Mouse (Mus musculus) layer of hippocampus, postnatal 36 days (tissue): ENCODE results near the gene Rbmxl1. TPM values are rescaled to one million over a fixed set of nuclear protein-coding genes. Genes with fewer than 3 reads are reported as not detected.

Experiments used
- DNase-seq, 2 experiments: peaks; one replicate each; pipeline ENCODE4 v3.0.0; 2022
- total RNA-seq, 2 experiments: library from RNA; stranded (reverse); gene quantifications; 2 replicates each; pipeline ENCODE4 v1.2.3; 2021

Gene Rbmxl1
- total RNA-seq, 2 experiments from 2014 or later: 51.5 to 56.1 TPM

DNA sequence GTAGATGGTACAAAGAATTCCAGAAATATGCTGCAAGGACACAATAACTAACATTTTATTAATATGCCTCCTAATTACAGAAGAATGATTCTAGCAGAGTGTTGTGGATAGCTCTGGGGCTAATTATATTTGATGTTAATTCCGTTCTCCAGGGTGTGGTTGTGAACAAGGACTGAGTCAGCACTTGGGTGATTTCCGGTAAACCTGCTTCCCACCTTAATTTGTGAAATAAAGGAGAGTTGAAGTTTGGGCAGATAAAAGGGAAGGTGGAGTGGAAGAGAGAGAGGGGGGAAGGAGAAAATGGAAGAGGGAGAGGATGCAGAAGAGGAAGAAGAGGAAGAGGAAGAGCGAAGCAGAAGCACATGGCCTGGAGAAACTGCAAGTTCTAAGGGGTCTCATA, 19.0 kb downstream of the Rbmxl1 start:
- DNase-seq: no peak

DNA sequence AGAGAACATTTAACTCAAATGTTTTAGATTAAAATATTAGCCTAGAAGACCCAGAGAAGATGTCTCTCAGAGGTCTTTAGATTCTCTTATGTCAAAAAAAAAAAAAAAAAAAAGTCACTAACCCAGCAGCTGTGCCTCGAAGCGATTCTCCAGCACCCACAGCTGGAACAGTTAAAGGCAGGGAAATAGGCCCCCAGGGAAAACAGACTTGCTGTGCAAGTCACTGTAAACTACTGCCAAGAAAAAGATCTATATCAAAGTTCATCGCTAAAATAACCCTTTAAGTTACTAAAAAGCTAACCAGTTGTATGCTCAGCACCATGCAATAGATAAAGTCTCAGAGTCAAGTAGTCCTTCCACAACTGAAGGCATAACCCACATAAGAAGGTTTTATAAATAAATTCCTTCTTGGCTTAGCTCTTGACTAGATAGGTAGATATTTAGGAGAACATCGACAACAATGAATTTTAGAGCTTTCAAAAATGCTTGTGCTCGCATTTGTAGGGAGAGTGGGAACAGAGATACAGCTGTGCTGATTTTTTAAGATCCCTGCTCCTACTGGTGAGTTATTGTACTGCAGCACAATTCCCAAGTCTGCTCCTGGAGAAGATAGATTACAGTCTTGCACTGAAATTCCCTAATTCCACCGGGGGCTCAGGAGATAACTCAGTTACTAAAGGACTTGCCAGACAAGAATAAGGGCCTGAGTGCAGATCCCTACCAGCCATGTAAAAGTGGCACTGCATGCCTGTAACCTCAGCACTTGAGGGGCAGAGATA, 31.5 kb downstream of the Rbmxl1 start:
- DNase-seq: no peak

DNA sequence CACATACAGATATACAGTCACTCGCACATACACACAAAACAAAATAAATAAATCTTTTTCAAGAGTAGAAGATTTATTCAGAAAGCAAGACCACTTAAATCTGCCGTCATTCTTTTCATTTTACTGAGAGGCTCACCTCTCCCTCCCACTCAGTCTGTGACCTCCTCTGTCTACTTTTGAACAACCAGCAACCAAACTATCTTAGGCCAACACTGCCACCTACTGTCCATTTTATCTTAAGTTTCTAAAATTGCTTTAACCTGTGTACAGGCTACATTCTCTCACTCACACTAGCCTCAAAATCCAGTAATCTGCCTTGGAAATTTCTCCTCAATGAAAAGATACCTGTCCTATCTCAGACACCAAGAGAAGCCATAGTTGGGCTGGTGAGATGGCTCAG, 40.8 kb downstream of the Rbmxl1 start:
- DNase-seq: no peak

DNA sequence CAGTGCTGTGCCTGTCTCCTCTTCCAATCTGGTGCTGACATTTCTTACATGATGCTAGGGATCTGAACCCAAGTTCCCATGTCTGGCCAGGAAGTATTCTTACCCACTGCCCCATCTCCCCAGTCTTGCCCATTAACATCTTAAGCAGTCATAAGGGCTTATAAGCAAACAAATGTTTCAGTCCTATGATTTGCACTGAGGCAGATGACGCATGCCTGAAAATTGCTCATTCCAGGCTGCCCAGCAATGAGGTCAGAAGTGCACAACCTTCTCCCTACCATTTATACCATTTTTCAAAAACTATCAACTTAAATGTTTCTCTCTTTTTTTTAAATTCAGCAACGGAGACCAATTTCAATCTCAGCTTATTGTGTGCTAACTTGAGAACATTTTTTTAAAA, 44.8 kb downstream of the Rbmxl1 start:
- no peak for DNase-seq

DNA sequence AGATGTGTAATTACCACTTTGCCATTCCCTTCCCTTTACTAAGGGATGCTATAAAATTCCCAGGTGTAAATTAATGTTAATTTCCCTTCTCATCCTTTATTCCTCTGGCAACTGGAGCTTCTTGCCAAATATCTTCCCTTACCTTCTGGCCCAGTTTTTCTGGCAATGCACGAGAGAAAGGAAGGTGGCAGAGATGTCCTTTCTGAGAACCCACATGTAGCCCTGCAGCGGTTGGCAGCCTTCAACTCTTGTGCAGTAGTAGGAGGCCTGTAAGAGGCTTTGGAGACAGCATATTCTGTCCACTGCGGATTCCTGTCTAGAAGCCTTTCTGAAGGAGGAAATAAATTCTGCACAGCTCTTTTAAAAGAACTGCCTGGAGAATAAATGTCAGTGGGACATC, 52.3 kb downstream of the Rbmxl1 start:
- no peak for DNase-seq

Other genes starting within 250 kb of the Rbmxl1 start
- gene Pou4f2, start 72.3 kb downstream of the Rbmxl1 start, total RNA-seq: not detected
- 1 to 10 TPM; 7.0 to 9.1 TPM for gene Slc10a7, start 448 bp upstream of the Rbmxl1 start, total RNA-seq